Mouse (Mus musculus): ENCODE measurements at regions not wholly inside any gene's neighbourhood (a gene's known extent, or its start where the extent isn't known, plus 50 kb on each side); places are given as distances from the start of the nearest gene placed in this dataset.

- 92% methylated on average over 2 of the region's 2 CpGs for WGBS
- DNase-seq: no peak
Observed at GRCm38 (mm10) chr13:85570886-85571527, 282.1 kb upstream of the Rasa1 start.

GRCm38 (mm10) chr13:85557821-85558220, 268.9 kb upstream of the Rasa1 start:
- Histone ChIP-seq H3K27me3 (ENCODE audit: control insufficient read depth, insufficient read depth, low read length) (no peaks in the 10 kb centered on the region), H3K4me3 (ENCODE audit: control insufficient read depth, insufficient read depth, low read length) (no peak overlapping the region), H3K36me3 (ENCODE audit: control insufficient read depth, insufficient read depth, low read length) (no peaks in the 10 kb centered on the region), H3K4me1 (replicated peaks; ENCODE audit: control insufficient read depth, insufficient read depth, low read length) (0 out of 2 replicates have a peak, but pooled peaks cover 2% of the 10 kb centered on the region), H3K27ac (ENCODE audit: control insufficient read depth, insufficient read depth, low read length) (no peak overlapping the region)
- WGBS: 91% methylated on average over 2 of the region's 2 CpGs
- TF ChIP-seq CTCF (IDR thresholded peaks at IDR 0.05; ENCODE audit: borderline replicate concordance, control insufficient read depth, extremely low read depth, insufficient read depth, low read length, poor library complexity) (no peak), POLR2A (IDR thresholded peaks at IDR 0.05; ENCODE audit: control insufficient read depth, extremely low read depth, insufficient read depth, low read length, poor library complexity) (no peak)
- no peak for DNase-seq

More at GRCm38 (mm10) chr13:85570886-85571527, 282.1 kb upstream of the Rasa1 start:
- Histone ChIP-seq H3K4me1 (replicated peaks; ENCODE audit: control insufficient read depth, insufficient read depth, low read length) (no peaks in the 10 kb centered on the region), H3K27me3 (ENCODE audit: control insufficient read depth, insufficient read depth, low read length) (no peaks in the 10 kb centered on the region), H3K36me3 (ENCODE audit: control insufficient read depth, insufficient read depth, low read length) (no peaks in the 10 kb centered on the region), H3K27ac (ENCODE audit: control insufficient read depth, insufficient read depth, low read length) (no peak overlapping the region), H3K4me3 (ENCODE audit: control insufficient read depth, insufficient read depth, low read length) (no peak overlapping the region)
- TF ChIP-seq CTCF (IDR thresholded peaks at IDR 0.05; ENCODE audit: borderline replicate concordance, control insufficient read depth, extremely low read depth, insufficient read depth, low read length, poor library complexity) (no peak), POLR2A (IDR thresholded peaks at IDR 0.05; ENCODE audit: control insufficient read depth, extremely low read depth, insufficient read depth, low read length, poor library complexity) (no peak)

GRCm38 (mm10) chr13:85556101-85556853, 267.3 kb upstream of the Rasa1 start:
- TF ChIP-seq POLR2A (IDR thresholded peaks at IDR 0.05; ENCODE audit: control insufficient read depth, extremely low read depth, insufficient read depth, low read length, poor library complexity) (no peak), CTCF (IDR thresholded peaks at IDR 0.05; ENCODE audit: borderline replicate concordance, control insufficient read depth, extremely low read depth, insufficient read depth, low read length, poor library complexity) (no peak)
- 20% methylated on average over 5 of the region's 5 CpGs for WGBS
- no peak overlapping the region for H3K4me3 ChIP-seq (ENCODE audit: control insufficient read depth, insufficient read depth, low read length)

GRCm38 (mm10) chr13:85553072-85553471, 264.1 kb upstream of the Rasa1 start:
- TF ChIP-seq CTCF (IDR thresholded peaks at IDR 0.05; ENCODE audit: borderline replicate concordance, control insufficient read depth, extremely low read depth, insufficient read depth, low read length, poor library complexity) (no peak), POLR2A (IDR thresholded peaks at IDR 0.05; ENCODE audit: control insufficient read depth, extremely low read depth, insufficient read depth, low read length, poor library complexity) (no peak)

More at GRCm38 (mm10) chr13:85556101-85556853, 267.3 kb upstream of the Rasa1 start:
- no peaks in the 10 kb centered on the region for H3K27me3 ChIP-seq (ENCODE audit: control insufficient read depth, insufficient read depth, low read length)
- H3K27ac ChIP-seq (ENCODE audit: control insufficient read depth, insufficient read depth, low read length): no peak overlapping the region
- 0 out of 2 replicates have a peak, but pooled peaks cover 2% of the 10 kb centered on the region for H3K4me1 ChIP-seq (replicated peaks; ENCODE audit: control insufficient read depth, insufficient read depth, low read length)
- no peaks in the 10 kb centered on the region for H3K36me3 ChIP-seq (ENCODE audit: control insufficient read depth, insufficient read depth, low read length)
- peak; percentile 69 for DNase-seq

GRCm38 (mm10) chr13:85509671-85510070, 220.7 kb upstream of the Rasa1 start:
- H3K27me3 ChIP-seq (ENCODE audit: control insufficient read depth, insufficient read depth, low read length): no peaks in the 10 kb centered on the region
- peak overlapping the region; percentile 93 for H3K27ac ChIP-seq (ENCODE audit: control insufficient read depth, insufficient read depth, low read length)
- H3K4me1 ChIP-seq (replicated peaks; ENCODE audit: control insufficient read depth, insufficient read depth, low read length): peaks cover 10% of the 10 kb centered on the region
- no peaks in the 10 kb centered on the region for H3K36me3 ChIP-seq (ENCODE audit: control insufficient read depth, insufficient read depth, low read length)
- WGBS: 4% methylated on average over 1 of the region's 1 CpGs
- DNase-seq: peak; percentile 46
- no peak overlapping the region for H3K4me3 ChIP-seq (ENCODE audit: control insufficient read depth, insufficient read depth, low read length)
- TF ChIP-seq POLR2A (IDR thresholded peaks at IDR 0.05; ENCODE audit: control insufficient read depth, extremely low read depth, insufficient read depth, low read length, poor library complexity) (no peak), CTCF (IDR thresholded peaks at IDR 0.05; ENCODE audit: borderline replicate concordance, control insufficient read depth, extremely low read depth, insufficient read depth, low read length, poor library complexity) (no peak)

More at GRCm38 (mm10) chr13:85553072-85553471, 264.1 kb upstream of the Rasa1 start:
- Histone ChIP-seq H3K4me1 (replicated peaks; ENCODE audit: control insufficient read depth, insufficient read depth, low read length) (0 out of 2 replicates have a peak, but pooled peaks cover 2% of the 10 kb centered on the region), H3K36me3 (ENCODE audit: control insufficient read depth, insufficient read depth, low read length) (no peaks in the 10 kb centered on the region), H3K27ac (ENCODE audit: control insufficient read depth, insufficient read depth, low read length) (no peak overlapping the region), H3K27me3 (ENCODE audit: control insufficient read depth, insufficient read depth, low read length) (no peaks in the 10 kb centered on the region), H3K4me3 (ENCODE audit: control insufficient read depth, insufficient read depth, low read length) (no peak overlapping the region)
- WGBS: 62% methylated on average over 3 of the region's 3 CpGs
- no peak for DNase-seq

GRCm38 (mm10) chr13:85508552-85508951, 219.6 kb upstream of the Rasa1 start:
- Histone ChIP-seq H3K27me3 (ENCODE audit: control insufficient read depth, insufficient read depth, low read length) (no peaks in the 10 kb centered on the region), H3K27ac (ENCODE audit: control insufficient read depth, insufficient read depth, low read length) (peak overlapping the region; percentile 92; the same call in 1 of the 2 replicates), H3K4me3 (ENCODE audit: control insufficient read depth, insufficient read depth, low read length) (no peak overlapping the region), H3K4me1 (replicated peaks; ENCODE audit: control insufficient read depth, insufficient read depth, low read length) (peaks cover 14% of the 10 kb centered on the region), H3K36me3 (ENCODE audit: control insufficient read depth, insufficient read depth, low read length) (no peaks in the 10 kb centered on the region)
- no peak for DNase-seq
- 79% methylated on average over 1 of the region's 1 CpGs for WGBS
- TF ChIP-seq CTCF (IDR thresholded peaks at IDR 0.05; ENCODE audit: borderline replicate concordance, control insufficient read depth, extremely low read depth, insufficient read depth, low read length, poor library complexity) (no peak), POLR2A (IDR thresholded peaks at IDR 0.05; ENCODE audit: control insufficient read depth, extremely low read depth, insufficient read depth, low read length, poor library complexity) (no peak)

All from thymus, adult 2 months (tissue).